Mouse (Mus musculus) thymus, postnatal 36 days (tissue): ENCODE measurements around the gene Slamf9.

Experiments
- DNase-seq, 2 experiments: peaks; one replicate each; pipeline ENCODE4 v3.0.0; 2022; ENCODE audit warnings: mixed read lengths in 2 of 2

Gene Slamf9

DNA sequence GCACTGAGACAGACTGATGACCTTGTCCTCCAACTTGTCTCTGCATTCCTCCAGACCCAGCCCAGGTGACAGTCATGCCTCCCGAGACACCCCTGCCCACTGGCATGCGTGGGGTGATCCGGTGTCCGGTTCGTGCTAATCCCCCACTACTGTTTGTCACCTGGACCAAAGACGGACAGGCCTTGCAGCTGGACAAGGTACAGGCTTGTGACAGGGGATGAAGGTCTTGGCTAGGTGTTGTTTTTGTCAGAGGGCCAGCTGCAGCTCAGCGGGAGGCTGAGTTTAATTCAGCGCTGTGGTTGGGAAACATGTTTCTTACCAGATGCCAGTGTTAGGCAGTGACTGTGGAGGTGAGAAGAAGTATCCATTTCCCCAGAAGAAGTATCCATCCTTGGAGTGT lies 16.9 kb downstream of the Slamf9 start:
- no peak for DNase-seq

DNA sequence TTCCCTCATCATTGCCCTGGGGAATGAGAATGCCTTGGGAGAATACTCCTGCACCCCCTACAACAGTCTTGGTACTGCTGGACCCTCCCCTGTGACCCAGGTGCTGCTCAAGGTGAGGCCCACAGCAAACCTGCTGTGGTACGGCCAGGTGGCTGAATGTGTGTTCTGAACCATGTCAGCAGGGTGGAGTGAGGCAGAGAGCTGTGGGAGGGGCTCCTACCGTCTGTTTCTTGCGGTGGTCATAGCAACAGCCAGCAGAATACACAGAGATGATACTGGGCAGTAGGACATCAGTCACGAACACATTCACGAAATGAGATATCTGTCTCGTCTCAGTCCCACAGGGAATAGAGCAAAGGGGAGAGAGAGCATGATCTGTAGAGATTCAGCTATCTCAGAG lies 18.4 kb downstream of the Slamf9 start:
- no peak for DNase-seq

DNA sequence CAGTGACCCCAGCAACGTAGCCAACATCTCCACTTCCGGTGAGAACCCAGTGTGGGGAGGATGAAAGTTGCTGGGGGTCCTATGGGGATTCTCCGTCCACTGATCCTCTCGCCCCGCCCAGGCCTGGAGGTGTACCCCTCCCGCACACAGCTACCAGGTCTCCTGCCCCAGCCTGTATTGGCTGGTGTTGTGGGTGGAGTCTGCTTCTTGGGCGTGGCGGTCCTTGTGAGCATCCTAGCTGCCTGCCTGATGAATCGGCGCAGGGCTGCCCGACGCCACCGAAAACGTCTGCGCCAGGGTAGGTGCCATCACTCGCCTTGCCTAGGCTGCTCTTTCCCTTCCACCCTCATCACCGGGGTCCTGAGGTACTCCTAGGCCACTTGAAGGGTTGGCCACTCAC lies 20.9 kb downstream of the Slamf9 start:
- DNase-seq, result no peak

DNA sequence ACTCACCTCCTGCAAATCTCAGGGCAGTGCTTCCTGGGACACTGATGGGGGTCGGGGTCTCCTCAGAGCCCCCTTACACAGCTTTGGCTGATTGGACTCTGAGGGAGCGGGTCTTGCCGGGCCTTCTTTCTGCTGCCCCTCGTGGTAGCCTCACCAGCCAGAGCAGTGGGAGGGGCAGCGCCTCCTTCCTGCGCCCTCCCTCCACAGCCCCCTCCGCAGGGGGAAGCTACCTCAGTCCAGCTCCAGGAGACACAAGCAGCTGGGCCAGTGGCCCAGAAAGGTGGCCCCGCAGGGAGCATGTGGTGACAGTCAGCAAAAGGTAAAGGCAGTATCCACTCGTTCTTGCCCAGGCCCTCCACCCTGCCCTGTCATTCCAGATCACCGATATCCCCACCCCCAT lies 22.3 kb downstream of the Slamf9 start:
- no peak for DNase-seq

DNA sequence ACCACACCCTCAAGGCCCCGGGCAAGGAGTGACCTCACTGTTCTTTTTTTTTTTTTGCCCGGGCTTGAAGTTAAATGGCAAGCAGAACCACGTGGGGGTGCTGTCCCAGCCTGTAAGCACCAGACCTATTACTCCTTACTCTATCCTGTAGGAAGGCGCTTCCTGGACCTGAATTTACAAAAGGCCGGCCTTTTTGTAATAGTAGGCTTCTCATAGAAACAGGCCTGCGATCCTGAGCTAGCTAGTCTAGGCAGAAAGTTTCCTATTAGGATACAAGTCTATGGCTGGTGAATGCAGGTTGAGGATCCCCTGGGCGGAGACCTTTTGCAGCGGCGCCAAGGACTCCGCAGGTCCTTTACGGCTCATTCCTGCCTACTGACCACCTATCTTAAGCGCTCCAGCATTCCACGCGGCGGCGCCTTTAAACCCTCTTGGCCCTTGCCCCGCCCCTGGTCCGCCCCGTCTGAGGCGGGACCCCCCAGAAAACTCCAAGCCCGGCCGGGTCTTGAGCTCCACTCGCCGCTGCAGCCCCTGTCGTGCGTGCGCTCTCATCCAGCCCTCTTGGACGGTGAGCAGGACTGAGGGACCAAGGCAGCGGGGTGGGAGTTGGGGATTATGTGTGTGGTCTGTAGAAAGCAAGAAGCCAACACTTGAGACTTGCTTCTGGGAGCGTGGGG lies 24.7 kb downstream of the Slamf9 start, which contains the start of gene Tagln2:
TSS of gene Tagln2 (plus strand) at position 283 of the 677 bp plus-strand sequence.
- DNase-seq, result peak; percentile 73 to 75

- DNase-seq, result peak; percentile 35 to 52
Measured at GRCm38 (mm10) chr1:172500451-172501370, 25.6 kb downstream of the Slamf9 start.

DNA sequence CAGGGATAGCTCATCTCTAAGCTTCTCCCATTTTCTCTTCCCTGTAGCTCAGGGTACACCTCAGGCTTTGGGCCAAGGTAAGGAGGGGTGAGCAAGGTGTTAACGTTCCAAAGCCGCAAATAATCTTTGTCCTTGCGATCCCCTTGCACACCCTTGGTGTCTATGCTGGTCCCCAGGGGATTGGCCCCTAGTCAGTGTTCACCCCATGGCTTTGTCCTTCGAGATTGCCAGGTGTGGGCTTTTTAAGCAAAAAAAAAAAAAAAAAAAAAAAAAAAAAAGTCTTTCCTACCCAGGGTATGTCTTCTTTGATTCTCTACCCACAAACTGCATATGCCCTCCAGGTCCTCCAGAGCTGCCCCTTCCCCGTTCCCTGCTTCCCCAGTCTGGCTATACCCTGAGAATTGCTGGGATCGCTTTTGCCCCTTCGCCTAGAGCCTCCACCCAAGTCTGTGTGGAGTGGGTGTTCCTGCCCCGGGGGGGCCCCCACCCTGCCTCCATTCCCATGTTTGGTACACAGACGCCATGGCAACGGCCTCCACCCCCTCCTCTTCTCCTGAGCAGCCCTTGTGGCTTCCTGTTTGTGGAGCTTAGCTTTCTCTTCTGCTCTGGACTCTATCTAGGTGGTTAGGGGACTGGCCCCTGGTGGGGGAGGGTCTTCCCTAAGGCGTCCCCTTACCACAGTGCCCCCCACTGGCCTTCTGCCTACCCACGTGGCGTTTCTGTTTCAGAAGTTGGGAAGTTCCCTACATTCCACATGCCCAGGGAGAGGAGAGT lies 26.4 kb downstream of the Slamf9 start:
- peak; percentile 81 to 84 for DNase-seq

DNA sequence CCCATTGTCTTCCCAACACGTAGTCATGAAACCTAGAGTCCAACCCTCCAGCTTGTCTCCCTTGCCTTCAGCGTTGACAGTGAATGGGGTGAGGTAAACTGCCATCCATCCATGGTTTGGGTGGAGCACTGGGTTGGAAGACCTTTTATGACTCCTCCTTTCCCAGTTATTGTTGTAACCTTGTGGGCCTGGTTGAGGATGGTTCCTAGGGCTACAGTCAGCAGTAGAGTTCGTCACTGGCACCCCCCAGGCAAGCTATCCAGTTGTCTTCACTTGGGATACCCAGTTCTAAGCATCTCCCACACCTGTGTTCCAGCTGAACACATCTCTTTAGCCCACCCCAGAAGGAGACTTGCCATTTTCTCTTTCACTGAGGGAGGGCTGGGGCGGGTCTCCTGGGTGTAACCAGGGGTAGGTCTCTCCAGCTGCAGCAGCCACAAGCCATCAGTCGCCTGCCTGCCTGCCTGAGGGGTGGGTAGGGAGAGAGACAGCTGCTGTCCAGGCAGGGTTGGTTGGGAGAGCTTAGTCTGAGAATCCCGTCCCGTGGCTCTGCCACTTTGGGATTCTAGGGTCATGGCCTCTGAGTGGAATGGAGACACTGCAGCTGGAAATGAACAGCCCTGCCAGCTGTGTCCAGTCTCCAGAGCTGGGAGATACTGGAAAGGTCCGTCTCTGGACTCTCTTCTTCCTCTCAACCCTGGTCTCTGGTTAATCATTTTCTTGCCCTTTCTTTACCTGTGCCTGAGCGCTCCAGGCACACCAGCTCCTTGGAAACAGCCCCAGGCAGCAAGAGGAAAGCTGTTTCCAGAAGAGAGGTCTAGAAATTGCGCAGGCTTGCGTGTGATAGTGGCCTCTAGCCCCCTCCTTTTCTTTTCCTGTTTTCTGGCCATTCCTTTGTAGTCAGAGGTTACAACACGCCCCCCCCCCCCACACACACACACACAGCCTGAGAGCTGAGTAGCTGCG lies 27.3 kb downstream of the Slamf9 start:
- DNase-seq, result peak; percentile 28 to 50

- no peak for DNase-seq
Measured at GRCm38 (mm10) chr1:172503111-172503997, 28.2 kb downstream of the Slamf9 start.

DNA sequence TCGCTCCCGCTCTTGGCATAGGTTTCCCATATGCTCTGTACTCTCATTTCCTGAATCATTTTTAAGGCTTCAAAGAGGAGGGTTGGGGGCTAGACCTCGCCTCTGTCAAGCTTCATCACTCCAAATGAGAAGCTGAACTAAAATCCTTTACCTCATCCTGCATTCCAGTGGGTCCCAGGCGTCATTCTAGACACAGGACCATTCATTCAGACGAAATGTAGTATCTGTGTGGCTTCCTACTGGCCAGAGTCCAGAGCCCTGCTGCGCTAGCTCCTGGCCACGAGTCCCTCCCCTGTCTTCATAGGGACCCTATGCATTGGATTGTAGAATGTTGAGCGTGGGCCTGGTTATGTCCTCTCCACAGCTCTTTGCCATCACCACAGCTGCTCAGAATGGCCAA lies 29.6 kb downstream of the Slamf9 start:
- no peak for DNase-seq

DNA sequence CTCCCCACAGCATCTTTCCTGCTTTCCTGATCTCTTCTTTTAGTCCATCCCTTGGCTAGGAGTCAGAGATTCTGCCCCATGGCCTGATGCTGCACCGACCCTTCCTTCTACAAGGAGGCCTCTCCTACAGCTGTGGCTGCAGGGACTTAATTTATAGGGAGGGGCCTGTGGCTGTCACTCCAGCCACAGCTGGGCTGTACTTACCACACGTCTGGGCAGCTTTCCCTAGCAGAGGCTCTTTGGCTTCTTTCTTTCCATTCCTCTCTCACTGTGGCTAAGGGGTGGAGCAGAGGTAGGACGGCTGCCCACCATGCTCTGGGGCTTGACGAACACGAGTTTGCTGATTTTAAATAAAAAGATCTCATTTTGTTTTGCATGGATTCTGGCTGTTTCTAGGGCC lies 31.8 kb downstream of the Slamf9 start:
- no peak for DNase-seq

- DNase-seq, result no peak
Measured at GRCm38 (mm10) chr1:172507701-172508100, 32.5 kb downstream of the Slamf9 start.

GRCm38 (mm10) chr1:172508172-172508571 lies 33.0 kb downstream of the Slamf9 start:
- DNase-seq, result no peak

DNA sequence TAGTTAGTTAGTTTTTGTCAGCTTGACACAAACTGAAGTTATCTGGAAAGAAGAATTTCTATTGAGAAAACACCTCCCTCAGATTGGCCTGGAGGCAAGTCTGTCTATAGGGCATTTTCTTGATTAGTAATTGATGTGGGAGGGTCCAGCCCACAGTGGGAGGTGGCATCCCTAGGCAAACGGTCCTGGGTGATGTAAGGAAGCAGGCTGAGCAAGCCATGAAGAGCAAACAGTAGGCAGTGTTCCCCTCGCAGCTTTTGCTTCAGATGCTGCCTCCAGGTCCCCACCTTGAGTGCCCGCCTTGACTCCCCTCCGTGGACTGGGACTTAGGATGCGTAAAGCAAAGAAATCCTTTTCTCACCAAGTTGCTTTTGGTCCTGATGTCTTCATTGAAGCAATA lies 34.1 kb downstream of the Slamf9 start:
- no peak for DNase-seq

GRCm38 (mm10) chr1:172509983-172510382 lies 34.8 kb downstream of the Slamf9 start:
- DNase-seq, result no peak

- no peak for DNase-seq
Measured at GRCm38 (mm10) chr1:172510421-172510972, 35.3 kb downstream of the Slamf9 start.

DNA sequence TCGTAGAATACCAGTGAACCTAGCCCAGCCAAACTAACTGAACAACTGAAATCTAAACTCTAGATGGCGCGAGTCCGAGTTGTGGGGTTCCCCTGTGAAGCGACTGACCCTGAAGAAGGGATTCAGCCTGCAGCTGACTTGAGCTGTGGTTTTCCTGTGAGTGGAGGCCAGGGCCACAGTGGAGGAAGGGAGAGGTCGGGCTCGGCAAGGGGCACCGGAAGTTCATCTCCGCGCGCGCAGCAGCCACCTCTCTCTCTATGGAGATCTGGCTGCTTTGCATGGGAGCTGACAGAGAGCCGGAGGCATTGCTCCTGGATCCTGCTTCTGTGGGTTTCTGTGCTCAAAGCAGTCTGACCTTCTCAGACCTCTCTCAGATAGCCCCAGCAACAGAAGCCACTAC lies 37.8 kb downstream of the Slamf9 start:
- peak; percentile 76 to 83 for DNase-seq

- peak; percentile 74 to 80 for DNase-seq
Measured at GRCm38 (mm10) chr1:172513525-172514212, 38.5 kb downstream of the Slamf9 start.

DNA sequence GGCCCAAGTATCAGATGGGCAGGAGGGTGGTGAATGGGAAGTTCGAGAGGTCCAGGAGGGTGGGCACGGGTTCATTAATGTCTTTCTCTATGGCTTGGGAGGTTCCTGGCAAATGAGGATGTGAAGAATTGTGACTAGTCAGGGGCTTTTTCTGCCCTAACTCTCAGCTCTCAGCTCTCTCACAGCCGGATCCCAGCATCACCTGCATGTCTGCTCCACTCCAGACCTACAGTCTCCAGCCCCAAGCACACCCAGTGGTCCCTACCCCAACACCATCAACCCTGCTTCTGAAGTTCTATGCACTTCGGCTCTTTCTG lies 39.0 kb downstream of the Slamf9 start:
- no peak for DNase-seq
